Mouse (Mus musculus) T-helper 17 cell (primary cell): ENCODE measurements around the gene Ccin.

ENCODE experiments used
- in situ Hi-C, 2 experiments: fragments of 300-600 bp; cut with MboI, MseI; formaldehyde crosslinking; loops; 1 replicate in 1 of 2; 2 replicates in 1 of 2; pipeline ENCODE4 v1.15.1; 2025; ENCODE audit warnings: high pct_unique_total_duplicates in 2 of 2

Ccin gene

GRCm38 (mm10) chr4:43983181-43983580, at the start of gene Ccin:
Gene Ccin, plus strand, starts transcription at chr4:43983483.
- in situ Hi-C loops = loop anchor here (5.0 kb wide), 1 partner anchor 56 kb away; no protein-coding TSS in a partner anchor

DNA sequence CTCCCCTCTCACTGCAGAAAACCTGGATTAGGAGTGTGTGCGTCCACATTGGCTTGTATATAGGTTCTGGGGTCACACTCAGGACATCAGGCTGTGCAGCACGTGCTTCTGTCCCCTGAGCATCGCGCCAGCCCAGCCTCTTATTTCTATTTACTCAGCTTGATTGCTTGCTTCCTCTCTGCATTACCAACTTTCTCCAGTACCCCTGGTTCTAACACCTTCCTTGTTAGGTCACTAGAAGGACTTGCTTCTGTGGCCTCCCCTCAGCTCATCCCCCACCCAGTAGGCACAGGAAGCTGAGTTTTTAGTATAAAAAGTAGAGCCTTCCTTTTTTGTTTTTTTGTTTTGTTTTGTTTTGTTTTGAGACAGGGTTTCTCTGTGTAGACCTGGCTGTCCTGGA, 47.1 kb upstream of the Ccin start:
- in situ Hi-C loops = no loop called here

DNA sequence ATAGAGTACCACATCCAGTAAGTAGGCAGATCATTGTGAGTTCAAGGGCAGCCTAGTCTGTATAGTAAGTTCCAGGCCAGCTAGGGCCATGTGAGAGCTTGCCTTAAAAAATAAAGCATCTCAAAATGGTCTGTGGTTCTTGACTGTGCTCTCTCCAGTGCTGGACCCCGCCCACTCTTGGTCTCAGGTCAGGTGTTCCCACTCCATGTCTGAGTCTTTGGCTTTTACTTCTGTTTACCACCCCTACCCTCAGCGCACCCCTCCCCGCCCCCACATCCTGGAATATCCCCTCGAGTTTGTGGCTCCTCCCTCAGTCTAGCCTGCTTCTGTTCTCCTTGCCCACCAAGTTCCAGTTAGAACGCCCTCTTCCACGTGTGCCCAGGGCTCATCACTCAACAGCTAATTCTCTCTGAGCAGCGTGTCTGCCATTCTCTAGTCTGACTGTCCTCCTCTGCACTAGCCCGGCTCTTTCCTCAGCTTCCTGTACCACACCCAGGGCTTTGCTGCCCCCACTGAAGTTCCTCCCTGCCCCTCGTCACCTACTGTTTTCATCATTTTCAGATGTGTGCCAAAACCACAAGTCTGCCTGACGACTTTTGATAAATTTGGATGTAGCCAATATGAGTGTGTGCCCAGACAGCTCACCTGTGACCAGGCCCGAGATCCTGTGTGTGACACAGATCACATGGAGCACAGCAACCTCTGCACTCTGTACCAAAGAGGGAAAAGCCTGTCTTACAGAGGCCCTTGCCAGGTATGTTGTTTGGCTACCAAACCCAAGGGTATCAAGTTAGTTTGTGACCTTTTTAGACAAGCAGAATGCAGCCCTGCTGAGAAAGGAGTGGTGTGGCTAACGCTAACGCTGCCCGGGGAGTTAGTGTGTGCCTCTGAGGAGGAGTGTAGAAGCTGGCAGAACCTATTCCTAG, 46.3 kb upstream of the Ccin start:
- in situ Hi-C loops = no loop called here

DNA sequence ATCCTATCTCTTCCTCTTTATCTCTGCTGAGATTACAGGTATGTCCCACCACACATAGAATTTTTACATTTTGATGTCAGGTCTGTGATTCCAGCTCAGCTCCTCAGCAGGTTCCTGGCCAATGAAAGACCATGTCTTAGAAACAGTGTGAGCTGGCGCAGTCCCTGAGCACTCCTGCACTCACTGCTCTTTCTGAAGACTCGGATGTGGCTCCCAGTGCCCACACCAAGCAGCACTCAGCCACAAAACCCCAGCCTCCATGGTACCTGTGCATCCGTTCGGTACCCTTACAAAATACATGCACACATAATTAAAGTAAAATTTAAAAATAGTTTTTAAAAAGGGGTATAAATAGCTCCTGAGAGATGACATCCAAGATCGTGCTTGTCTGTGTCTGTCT, 42.0 kb upstream of the Ccin start:
- in situ Hi-C loops = no loop called here

DNA sequence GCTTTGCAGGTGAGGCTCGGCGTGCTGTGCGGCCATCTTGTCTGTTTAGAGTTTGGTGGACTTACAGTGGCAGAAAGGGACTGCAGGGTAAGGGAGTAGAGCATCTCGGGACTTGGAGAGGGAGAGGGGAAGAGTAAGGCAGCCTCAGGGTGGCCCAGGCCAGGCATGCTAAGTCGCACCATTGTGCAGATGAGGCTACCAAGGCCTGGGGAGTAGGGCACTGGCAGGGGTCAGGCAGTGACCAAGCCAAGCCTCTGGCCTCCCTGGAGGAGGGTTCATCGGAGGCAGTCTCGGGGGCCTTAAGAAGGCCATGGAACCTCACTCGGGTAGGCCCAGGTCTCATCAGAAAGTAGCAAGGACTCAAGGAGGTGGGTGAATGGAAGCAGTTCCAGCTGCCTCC, 40.9 kb upstream of the Ccin start:
- in situ Hi-C loops = no loop called here

DNA sequence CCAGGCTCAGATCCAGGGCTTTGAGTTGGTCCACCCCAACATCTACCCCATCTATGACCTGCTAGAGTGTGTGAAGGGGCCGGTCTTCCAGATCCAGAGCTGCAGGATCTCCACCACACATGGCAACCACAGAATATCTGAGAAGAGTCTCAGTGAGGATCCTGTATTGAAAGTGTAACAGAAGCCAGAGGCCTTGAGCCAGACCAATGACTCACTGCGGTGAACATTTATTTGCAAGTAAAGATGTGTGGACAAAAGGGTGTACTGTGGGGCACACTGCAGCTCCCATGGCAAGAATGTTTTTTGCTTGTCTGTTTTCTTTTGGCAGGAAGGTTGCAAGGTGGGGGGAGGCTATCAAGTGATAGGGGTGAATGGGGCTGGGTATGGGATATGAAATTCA, 35.7 kb upstream of the Ccin start:
- in situ Hi-C loops = no loop called here

GRCm38 (mm10) chr4:43957292-43957845, 25.9 kb upstream of the Ccin start, which contains the start of gene Glipr2:
Gene Glipr2, plus strand, starts transcription at chr4:43957401.
- in situ Hi-C loops = no loop called here

GRCm38 (mm10) chr4:43957846-43958461, 25.3 kb upstream of the Ccin start:
- in situ Hi-C loops = no loop called here

DNA sequence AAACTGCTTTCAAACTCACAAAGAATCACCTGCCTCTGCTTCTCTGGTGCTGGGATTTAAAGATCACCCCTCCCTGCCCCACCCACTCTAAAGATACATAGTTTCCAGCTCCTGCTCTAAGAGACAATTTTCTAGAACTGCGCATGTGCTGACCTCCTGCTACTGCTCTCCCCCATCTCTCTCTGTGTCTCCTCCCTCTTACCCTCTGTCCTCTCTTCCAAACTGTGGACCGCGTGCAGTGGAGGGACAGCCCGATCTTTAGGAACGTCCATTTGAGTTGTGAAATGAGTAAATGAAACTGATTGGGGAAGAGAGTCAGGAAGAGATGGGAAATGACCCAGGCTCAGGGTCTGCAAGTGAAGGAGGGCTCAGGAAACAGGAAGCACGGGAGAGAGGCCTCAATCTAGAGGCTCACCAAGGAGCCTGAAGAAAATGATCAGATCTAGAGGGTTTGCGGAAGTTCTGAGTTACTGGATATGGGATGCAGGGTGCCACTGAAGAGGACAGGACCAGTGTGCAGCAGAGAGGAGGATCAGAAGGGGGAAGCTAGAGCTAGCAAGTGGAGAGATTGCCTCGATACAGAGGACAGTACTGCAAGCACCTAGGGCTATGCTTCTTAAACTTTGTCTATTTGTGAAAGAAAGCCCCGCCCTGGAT, 23.6 kb upstream of the Ccin start:
- in situ Hi-C loops = no loop called here

GRCm38 (mm10) chr4:43960207-43960606, 23.1 kb upstream of the Ccin start:
- in situ Hi-C loops = no loop called here

DNA sequence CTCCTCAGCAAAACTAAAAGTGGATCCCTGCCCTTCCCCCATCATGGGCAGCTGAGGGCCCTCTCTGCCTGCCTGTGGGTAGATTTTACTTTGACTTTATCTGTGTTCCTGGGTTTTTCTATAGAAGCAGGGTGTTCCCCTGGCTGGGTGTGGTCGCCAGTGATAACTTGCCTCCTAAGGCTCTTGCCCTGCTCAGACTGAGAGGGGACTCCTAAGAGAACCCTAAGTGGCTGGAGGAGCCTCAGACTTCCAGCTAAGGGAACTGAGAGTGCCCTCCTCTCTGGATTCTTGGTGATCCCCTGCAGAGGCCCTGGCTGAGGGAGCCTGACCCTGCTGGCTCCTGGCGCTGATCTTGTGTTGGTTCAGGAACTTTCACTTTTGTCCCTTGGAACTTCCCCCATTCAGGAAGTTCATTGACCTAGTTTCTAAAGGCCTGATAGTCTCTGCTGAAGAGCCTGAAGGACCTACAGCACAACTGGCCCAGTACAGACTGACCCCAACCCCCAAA, 18.9 kb upstream of the Ccin start:
- in situ Hi-C loops = no loop called here

GRCm38 (mm10) chr4:43964951-43965684, 18.2 kb upstream of the Ccin start:
- in situ Hi-C loops = no loop called here

- in situ Hi-C loops = no loop called here
These were observed 17.3 kb upstream of the Ccin start for GRCm38 (mm10) chr4:43965856-43966535.

DNA sequence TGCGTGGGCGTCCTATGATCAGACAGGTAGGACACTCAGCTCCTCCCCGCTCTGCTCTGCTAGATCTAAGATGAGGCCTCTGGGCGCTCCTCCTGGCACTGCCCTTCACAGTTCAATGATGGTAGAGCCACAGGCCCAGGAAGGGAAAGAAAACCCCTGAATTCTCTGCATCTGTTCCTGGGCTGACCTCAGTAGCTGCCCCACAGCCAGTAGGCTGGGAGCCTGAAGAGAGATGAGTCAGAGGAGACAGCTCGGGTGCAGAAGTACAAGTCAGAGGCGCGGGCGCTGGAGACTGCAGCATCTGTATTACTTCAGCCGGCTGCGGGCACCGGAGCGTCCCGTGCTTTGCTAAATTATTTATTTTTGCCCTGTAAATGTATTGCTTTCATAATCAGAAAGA, 14.6 kb upstream of the Ccin start:
- in situ Hi-C loops = no loop called here

DNA sequence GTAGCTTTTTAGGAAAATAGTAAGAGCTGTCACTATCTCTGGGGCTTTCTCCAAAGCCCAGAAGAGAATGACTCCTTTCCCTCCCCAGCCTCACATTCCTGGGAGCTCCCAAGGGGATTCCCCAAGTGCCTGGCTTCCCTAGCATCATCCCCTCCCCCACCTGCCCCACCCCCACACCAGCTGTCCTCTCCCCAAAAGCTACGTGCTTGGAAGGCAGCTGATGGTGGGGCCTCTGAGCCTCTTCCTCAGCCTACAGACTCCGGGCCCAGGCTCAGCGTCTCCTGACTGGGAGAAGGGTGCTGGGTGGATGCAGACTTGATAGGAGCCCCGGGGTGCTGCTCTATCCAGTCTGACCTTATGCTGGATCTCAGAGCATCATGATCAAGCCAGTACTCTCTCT, 13.9 kb upstream of the Ccin start:
- in situ Hi-C loops = no loop called here

DNA sequence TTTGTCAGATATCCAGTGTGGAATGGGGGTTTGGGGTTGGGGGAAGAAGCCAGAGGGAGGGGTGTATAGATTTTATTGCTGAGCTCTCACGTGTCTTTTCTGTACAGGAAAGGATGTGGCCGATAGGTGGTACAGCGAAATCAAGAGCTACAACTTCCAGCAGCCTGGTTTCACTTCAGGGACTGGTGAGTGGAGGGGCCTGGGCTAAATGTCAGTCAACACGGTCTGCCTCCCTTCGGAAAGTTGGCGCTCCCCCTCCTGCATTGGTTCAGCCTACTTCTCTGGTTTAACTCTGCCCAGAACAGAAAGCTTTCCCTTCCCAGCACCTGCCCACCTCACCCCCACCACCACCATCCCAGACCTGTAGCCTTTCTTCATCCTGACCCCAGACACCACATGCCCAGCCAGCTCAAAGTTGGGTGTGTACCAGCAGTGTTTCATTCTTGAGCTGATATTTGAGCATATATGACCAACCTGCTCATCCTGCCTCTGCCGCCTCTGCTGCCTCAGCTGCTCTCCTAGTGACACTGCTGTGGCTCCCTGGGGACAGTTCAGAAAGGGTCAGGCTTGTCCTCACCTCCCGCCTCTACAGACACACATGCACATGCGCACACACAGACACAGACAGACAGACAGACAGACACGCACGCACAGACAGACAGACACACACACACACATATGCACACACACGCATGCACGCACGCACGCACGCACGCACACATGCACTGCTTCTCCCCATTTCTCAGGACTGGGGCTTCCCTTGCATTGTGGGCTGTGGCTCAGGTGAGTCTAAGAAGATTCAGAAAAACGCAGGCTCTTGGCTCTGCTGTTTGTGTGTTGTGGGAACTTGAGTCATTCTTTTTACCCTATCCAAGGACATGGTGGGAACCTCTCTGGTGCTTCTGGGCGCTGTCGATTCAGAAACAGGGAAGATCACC, 12.6 kb upstream of the Ccin start:
- in situ Hi-C loops = no loop called here

DNA sequence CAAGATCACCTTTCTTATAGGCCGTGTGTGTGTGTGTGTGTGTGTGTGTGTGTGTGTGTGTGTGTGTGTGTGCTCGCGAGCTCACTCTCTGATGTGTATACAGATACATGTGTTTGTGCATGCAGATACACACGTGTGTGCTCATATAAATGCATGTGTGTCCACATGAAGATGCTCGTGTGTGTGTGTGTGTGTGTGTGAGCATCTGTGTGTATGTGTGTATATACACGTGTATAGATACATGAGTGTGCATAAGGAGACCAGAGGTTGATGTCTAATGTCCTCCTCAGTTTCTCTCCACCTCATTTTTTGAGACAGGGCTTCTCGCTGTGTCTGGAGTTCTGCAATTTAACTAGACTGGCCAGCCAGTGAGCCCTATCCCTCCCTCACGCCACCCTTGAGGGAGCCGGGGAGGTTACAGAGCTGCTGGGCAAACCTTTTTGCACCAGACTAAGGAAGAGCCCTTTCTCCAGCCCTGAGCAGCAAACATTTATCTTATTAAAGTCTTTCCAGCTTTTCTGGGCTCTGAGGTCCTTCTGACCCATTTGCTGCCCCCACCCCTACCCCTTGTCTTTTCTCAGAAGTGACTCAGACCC, 11.6 kb upstream of the Ccin start:
- in situ Hi-C loops = no loop called here

- in situ Hi-C loops = no loop called here
These were observed 11.1 kb upstream of the Ccin start for GRCm38 (mm10) chr4:43972137-43972591.

DNA sequence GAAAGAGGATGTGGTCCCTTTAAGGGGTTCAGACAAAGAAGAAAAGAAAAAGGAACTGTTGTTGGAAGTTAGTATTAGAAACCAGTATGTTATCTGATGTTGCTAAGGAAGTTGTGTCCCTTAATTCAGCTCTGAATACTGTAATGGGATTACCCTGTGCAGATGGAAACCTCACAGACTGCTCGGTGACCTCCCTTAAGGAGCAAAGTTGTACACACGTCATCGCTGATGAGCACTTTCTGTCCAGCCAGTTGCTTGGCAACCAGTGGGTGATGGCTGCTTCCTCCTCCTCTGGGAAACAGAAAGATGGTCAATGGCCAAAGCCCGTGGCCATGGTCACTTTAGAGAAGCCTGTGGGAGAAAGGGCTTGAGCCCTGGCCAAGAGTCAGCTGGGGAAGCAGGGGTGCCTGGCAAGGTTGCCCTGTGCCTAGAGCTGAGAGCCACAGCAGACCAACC, 9.7 kb upstream of the Ccin start:
- in situ Hi-C loops = no loop called here
